Mouse (Mus musculus) intestine, embryonic 16.5 days (tissue): ENCODE data around the gene Rgs6. TPM values are rescaled to one million over a fixed set of nuclear protein-coding genes. Genes with fewer than 3 reads are reported as not detected.

Experiments
- ATAC-seq: fragments of 200-750 bp; cut with Nextera tagmentation; 2 replicates; pipeline ENCODE4 v1.8.0; 2017; ENCODE audit warnings: moderate TSS enrichment, moderate library complexity
- H3K27ac ChIP-seq: fragments of 300-500 bp; sonication (generic); 2 replicates; pipeline ENCODE4 v1.5.1; 2014; ENCODE audit warnings: mild to moderate bottlenecking, low read length
- H3K27me3 ChIP-seq: fragments of 300-500 bp; sonication (generic); replicated peaks from 2 replicates; pipeline ENCODE4 v1.6.1; 2014; ENCODE audit warnings: low read length, control low read depth, mixed read lengths; ENCODE audit not compliant: control insufficient read depth, insufficient read depth
- H3K36me3 ChIP-seq: fragments of 300-500 bp; sonication (generic); 2 replicates; pipeline ENCODE4 v1.6.1; 2014; ENCODE audit warnings: low read length, control low read depth; ENCODE audit not compliant: control insufficient read depth, insufficient read depth
- H3K4me1 ChIP-seq: fragments of 300-500 bp; sonication (generic); 2 replicates; pipeline ENCODE4 v1.6.1; 2014; ENCODE audit warnings: low read length, control low read depth, mixed read lengths; ENCODE audit not compliant: control insufficient read depth, insufficient read depth
- H3K4me2 ChIP-seq: fragments of 300-500 bp; sonication (generic); 2 replicates; pipeline ENCODE4 v1.6.1; 2014; ENCODE audit warnings: low read depth, low read length, control low read depth
- H3K4me3 ChIP-seq: fragments of 300-500 bp; sonication (generic); 2 replicates; pipeline ENCODE4 v1.5.1; 2014; ENCODE audit warnings: mild to moderate bottlenecking, low read length
- H3K9ac ChIP-seq: fragments of 300-500 bp; sonication (generic); 2 replicates; pipeline ENCODE4 v1.6.1; 2014; ENCODE audit warnings: low read depth, low read length
- H3K9me3 ChIP-seq: fragments of 300-500 bp; sonication (generic); 2 replicates; pipeline ENCODE4 v1.6.1; 2016; ENCODE audit warnings: low read length, control low read depth; ENCODE audit not compliant: control insufficient read depth
- WGBS: fragments of 180-500 bp; shearing (Covaris S2); extraction: QIAGEN DNeasy Blood & Tissue Kit; methylation state at CpG from one replicate; pipeline ENCODE4 v1.1.7; 2014; 5-methylcytosine and 5-hydroxymethylcytosine counted together
- polyA plus RNA-seq: library from polyadenylated mRNA; unstranded; fragments of >200 nt; fragmentation: Nextera tagmentation; extraction: Ambion mirVana; gene quantifications from 2 replicates; pipeline ENCODE4 v1.2.1, GENCODE M21; 2015

Rgs6 gene
- polyA plus RNA-seq, 1 experiment from 2014 or later = 0.82 TPM

- Histone ChIP-seq H3K27me3 (no peaks in the 10 kb centered on the region), H3K4me1 (no peaks in the 10 kb centered on the region), H3K9me3 (no peaks in the 10 kb centered on the region), H3K4me3 (no peak overlapping the region), H3K4me2 (no peak overlapping the region), H3K36me3 (no peaks in the 10 kb centered on the region), H3K27ac (no peak overlapping the region), H3K9ac (no peak overlapping the region)
- whole genome bisulfite sequencing = 96% methylated on average over 2 of the region's 2 CpGs
- no peak for ATAC-seq
Observed at GRCm38 (mm10) chr12:82687015-82687414, 98.9 kb downstream of the Rgs6 start.

GRCm38 (mm10) chr12:82698886-82699527 lies 110.9 kb downstream of the Rgs6 start:
- no peaks in the 10 kb centered on the region for H3K9me3 ChIP-seq
- no peaks in the 10 kb centered on the region; the same call in 1 of the 2 replicates for H3K4me1 ChIP-seq
- H3K4me2 ChIP-seq = no peak overlapping the region
- no peaks in the 10 kb centered on the region for H3K27me3 ChIP-seq
- no peak for ATAC-seq
- H3K36me3 ChIP-seq = no peaks in the 10 kb centered on the region
- H3K9ac ChIP-seq = no peak overlapping the region
- no peak overlapping the region for H3K27ac ChIP-seq
- WGBS = 70% methylated on average over 12 of the region's 12 CpGs
- H3K4me3 ChIP-seq = no peak overlapping the region

- no peak overlapping the region for H3K4me2 ChIP-seq
- no peaks in the 10 kb centered on the region for H3K27me3 ChIP-seq
- H3K27ac ChIP-seq = no peak overlapping the region
- H3K4me1 ChIP-seq = no peaks in the 10 kb centered on the region; the same call in 1 of the 2 replicates
- H3K9me3 ChIP-seq = no peaks in the 10 kb centered on the region
- no peaks in the 10 kb centered on the region for H3K36me3 ChIP-seq
- no peak overlapping the region for H3K9ac ChIP-seq
- H3K4me3 ChIP-seq = no peak overlapping the region
- WGBS = 66% methylated on average over 3 of the region's 3 CpGs
- no peak for ATAC-seq
Observed at GRCm38 (mm10) chr12:82699528-82699905, 111.4 kb downstream of the Rgs6 start.

- no peaks in the 10 kb centered on the region for H3K36me3 ChIP-seq
- no peaks in the 10 kb centered on the region for H3K9me3 ChIP-seq
- no peak overlapping the region for H3K9ac ChIP-seq
- 81% methylated on average over 10 of the region's 10 CpGs for WGBS
- no peaks in the 10 kb centered on the region; the same call in 1 of the 2 replicates for H3K4me1 ChIP-seq
- no peaks in the 10 kb centered on the region for H3K27me3 ChIP-seq
- ATAC-seq = no peak
- no peak overlapping the region for H3K27ac ChIP-seq
- no peak overlapping the region for H3K4me3 ChIP-seq
- no peak overlapping the region for H3K4me2 ChIP-seq
Observed at GRCm38 (mm10) chr12:82700241-82700640, 112.1 kb downstream of the Rgs6 start.

GRCm38 (mm10) chr12:82700840-82701239 lies 112.7 kb downstream of the Rgs6 start:
- H3K4me3 ChIP-seq = no peak overlapping the region
- no peak overlapping the region for H3K9ac ChIP-seq
- H3K4me2 ChIP-seq = no peak overlapping the region
- H3K27me3 ChIP-seq = no peaks in the 10 kb centered on the region
- no peak overlapping the region for H3K27ac ChIP-seq
- ATAC-seq = no peak
- no peaks in the 10 kb centered on the region; the same call in 1 of the 2 replicates for H3K4me1 ChIP-seq
- H3K36me3 ChIP-seq = no peaks in the 10 kb centered on the region
- no peaks in the 10 kb centered on the region for H3K9me3 ChIP-seq
- 52% methylated on average over 5 of the region's 5 CpGs for WGBS

GRCm38 (mm10) chr12:82701359-82701758 lies 113.3 kb downstream of the Rgs6 start:
- ATAC-seq = no peak
- no peak overlapping the region for H3K4me3 ChIP-seq
- no peaks in the 10 kb centered on the region for H3K36me3 ChIP-seq
- no peaks in the 10 kb centered on the region; the same call in 1 of the 2 replicates for H3K4me1 ChIP-seq
- H3K27ac ChIP-seq = no peak overlapping the region
- 84% methylated on average over 7 of the region's 7 CpGs for WGBS
- no peaks in the 10 kb centered on the region for H3K27me3 ChIP-seq
- no peaks in the 10 kb centered on the region for H3K9me3 ChIP-seq
- H3K4me2 ChIP-seq = no peak overlapping the region
- H3K9ac ChIP-seq = no peak overlapping the region

GRCm38 (mm10) chr12:82710376-82710775 lies 122.3 kb downstream of the Rgs6 start:
- Histone ChIP-seq H3K9ac (no peak overlapping the region), H3K27me3 (no peaks in the 10 kb centered on the region), H3K9me3 (no peaks in the 10 kb centered on the region), H3K27ac (no peak overlapping the region), H3K4me2 (no peak overlapping the region), H3K4me1 (no peaks in the 10 kb centered on the region), H3K36me3 (no peaks in the 10 kb centered on the region), H3K4me3 (no peak overlapping the region)
- no peak for ATAC-seq

GRCm38 (mm10) chr12:82714284-82714683 lies 126.2 kb downstream of the Rgs6 start:
- Histone ChIP-seq H3K4me3 (no peak overlapping the region), H3K4me1 (no peaks in the 10 kb centered on the region), H3K4me2 (no peak overlapping the region), H3K27ac (no peak overlapping the region), H3K27me3 (no peaks in the 10 kb centered on the region), H3K9me3 (no peaks in the 10 kb centered on the region), H3K9ac (no peak overlapping the region), H3K36me3 (no peaks in the 10 kb centered on the region)
- no peak for ATAC-seq
- 65% methylated on average over 2 of the region's 2 CpGs for WGBS

GRCm38 (mm10) chr12:82723017-82723540 lies 135.0 kb downstream of the Rgs6 start:
- Histone ChIP-seq H3K27ac (no peak overlapping the region), H3K4me1 (no peaks in the 10 kb centered on the region), H3K4me2 (no peak overlapping the region), H3K9ac (no peak overlapping the region), H3K36me3 (no peaks in the 10 kb centered on the region), H3K27me3 (no peaks in the 10 kb centered on the region), H3K9me3 (no peaks in the 10 kb centered on the region), H3K4me3 (no peak overlapping the region)
- 83% methylated on average over 8 of the region's 8 CpGs for WGBS
- ATAC-seq = no peak

GRCm38 (mm10) chr12:82726255-82726654 lies 138.2 kb downstream of the Rgs6 start:
- Histone ChIP-seq H3K4me1 (no peaks in the 10 kb centered on the region), H3K36me3 (no peaks in the 10 kb centered on the region), H3K4me3 (no peak overlapping the region), H3K9me3 (no peaks in the 10 kb centered on the region), H3K9ac (no peak overlapping the region), H3K27ac (no peak overlapping the region), H3K4me2 (no peak overlapping the region), H3K27me3 (no peaks in the 10 kb centered on the region)
- ATAC-seq = no peak
- 87% methylated on average over 4 of the region's 4 CpGs for WGBS
